Mouse (Mus musculus): ENCODE measurements around the gene Sv2c.

- TF ChIP-seq CTCF (IDR thresholded peaks at IDR 0.05; ENCODE audit: borderline replicate concordance, insufficient read depth, low read depth, low read length) = no peak
- no peak for TF ChIP-seq POLR2A (IDR thresholded peaks at IDR 0.05; ENCODE audit: borderline replicate concordance, insufficient read depth, low read length)
Measured at GRCm38 (mm10) chr13:96003539-96003938, 128.8 kb downstream of the Sv2c start.

Data from cerebellum, adult 2 months (tissue).